ENCODE assay signal across 22 mouse cellular contexts in the genomic region with DNA sequence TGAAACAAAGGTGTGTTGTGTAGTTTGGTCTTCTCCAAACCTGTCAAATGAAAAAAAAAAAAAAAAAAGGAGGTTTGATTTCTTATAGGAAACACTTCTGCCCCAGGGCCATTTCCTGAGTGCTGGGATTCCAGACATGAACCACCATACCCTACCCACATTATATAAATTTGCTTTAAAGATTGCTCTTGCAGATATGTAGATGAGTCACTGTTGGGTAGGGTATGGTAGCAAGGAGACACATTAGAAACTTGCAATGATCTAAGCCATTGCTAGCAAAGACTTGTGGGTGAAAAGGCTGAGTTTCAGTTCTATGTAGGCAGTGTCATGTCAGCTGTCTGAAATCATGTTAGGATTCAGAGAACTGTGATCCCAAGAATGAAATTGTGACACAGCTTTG. TPM values are rescaled to one million over a fixed set of nuclear protein-coding genes. Genes with fewer than 3 reads are reported as not detected.
"Had no signal": no experiment of that assay in that cellular context is flagged by ENCODE, and none has a peak within 500 bp of the region (broad histone marks: within the 10 kb centered on the region; RNA-seq: fewer than 3 reads in every experiment).

No protein-coding gene starts in this region.

- H3K4me2 ChIP-seq: lung, embryonic 15.5 days; midbrain, embryonic 12.5 days; neural tube, embryonic 13.5 days; neural tube, embryonic 15.5 days had no signal

- H3K36me3 ChIP-seq: lung, embryonic 15.5 days; midbrain, embryonic 10.5 days; midbrain, embryonic 12.5 days; neural tube, embryonic 13.5 days; neural tube, embryonic 15.5 days had no signal

- H3K9ac ChIP-seq: liver, postnatal 0 days; lung, embryonic 15.5 days; midbrain, embryonic 12.5 days; neural tube, embryonic 13.5 days; neural tube, embryonic 15.5 days had no signal

- H3K4me1 ChIP-seq: lung, embryonic 15.5 days had no signal

- ATAC-seq: liver, postnatal 0 days; lung, postnatal 0 days; midbrain, embryonic 16.5 days had no signal

- H3K27ac ChIP-seq: lung, embryonic 15.5 days; midbrain, embryonic 10.5 days; midbrain, embryonic 12.5 days; neural tube, embryonic 13.5 days; neural tube, embryonic 15.5 days had no signal

- H3K4me3 ChIP-seq: lung, embryonic 15.5 days; midbrain, embryonic 10.5 days; midbrain, embryonic 12.5 days; myocyte; neural tube, embryonic 13.5 days; neural tube, embryonic 15.5 days had no signal

- DNase-seq: liver, postnatal 0 days; lung, adult 2 months; lung, postnatal 14 days; lung, postnatal 36 days; midbrain, embryonic 14.5 days; retina, postnatal 1 day; right cerebral cortex, adult 18-20 months; right cerebral cortex, postnatal 25 days; right cerebral cortex, postnatal 4 days; spleen, adult 18-20 months; thymus, adult 18-20 months; thymus, postnatal 14 days; thymus, postnatal 36 days had no signal

- H3K27me3 ChIP-seq: lung, embryonic 15.5 days; midbrain, embryonic 12.5 days; neural tube, embryonic 13.5 days; neural tube, embryonic 15.5 days had no signal

- H3K9me3 ChIP-seq: lung, embryonic 15.5 days; midbrain, embryonic 10.5 days; midbrain, embryonic 12.5 days; neural tube, embryonic 13.5 days; neural tube, embryonic 15.5 days had no signal

RNA-seq across cellular contexts. Expression of a gene that starts 40.0 kb away (rescaled TPM):
- polyA plus RNA-seq: liver, postnatal 0 days; lung, adult 2 months; midbrain, embryonic 10.5 days; midbrain, embryonic 12.5 days; midbrain, embryonic 14.5 days; midbrain, embryonic 16.5 days; myocyte; neural tube, embryonic 11.5 days; neural tube, embryonic 13.5 days; neural tube, embryonic 15.5 days had no signal
